Mouse (Mus musculus) testis, adult 2 months (tissue): ENCODE results near the gene Mpc2. TPM values are rescaled to one million over a fixed set of nuclear protein-coding genes. Genes with fewer than 3 reads are reported as not detected.

Source experiments
- H3K27ac ChIP-seq: fragments of 200-500 bp; 2 replicates; pipeline ENCODE4 v1.5.1; 2012; ENCODE audit warnings: low read depth, low read length; ENCODE audit not compliant: control insufficient read depth, insufficient read depth
- H3K27me3 ChIP-seq: fragments of 200-500 bp; 2 replicates; pipeline ENCODE4 v1.6.1; 2012; ENCODE audit warnings: mild to moderate bottlenecking, low read length, moderate library complexity; ENCODE audit not compliant: control insufficient read depth, insufficient read depth
- H3K36me3 ChIP-seq: fragments of 200-500 bp; 2 replicates; pipeline ENCODE4 v1.6.1; 2012; ENCODE audit warnings: mild to moderate bottlenecking, low read length; ENCODE audit not compliant: control insufficient read depth, insufficient read depth
- H3K4me1 ChIP-seq: fragments of 200-500 bp; 2 replicates; pipeline ENCODE4 v1.6.1; 2012; ENCODE audit warnings: low read length; ENCODE audit not compliant: control insufficient read depth, insufficient read depth
- H3K4me3 ChIP-seq: fragments of 200-500 bp; 2 replicates; pipeline ENCODE4 v1.5.1; 2012; ENCODE audit warnings: low read depth, mild to moderate bottlenecking, low read length, moderate library complexity, mixed read lengths; ENCODE audit not compliant: control insufficient read depth
- CTCF ChIP-seq: fragments of 200-500 bp; IDR thresholded peaks from 2 replicates; pipeline ENCODE4 v1.5.1; 2012; ENCODE audit warnings: low read depth, mild to moderate bottlenecking, inconsistent platforms, low read length, moderate library complexity; ENCODE audit not compliant: control insufficient read depth, insufficient read depth, insufficient replicate concordance
- POLR2A ChIP-seq: fragments of 200-500 bp; IDR thresholded peaks from 2 replicates; pipeline ENCODE4 v1.6.1; 2012; ENCODE audit warnings: low read depth, mild to moderate bottlenecking, inconsistent platforms, low read length, moderate library complexity; ENCODE audit not compliant: control insufficient read depth
- polyA plus RNA-seq: library from polyadenylated mRNA; depleted of rRNA; stranded (reverse); fragments of >200 nt; gene quantifications from 2 replicates; pipeline ENCODE4 v1.2.3, GENCODE M21; 2012

The Mpc2 gene
- polyA plus RNA-seq, 1 experiment, result 320 TPM

GRCm38 (mm10) chr1:165441719-165442118 is 18.7 kb upstream of the Mpc2 start:
- no peak for TF ChIP-seq POLR2A
- no peak for TF ChIP-seq CTCF
- Histone ChIP-seq H3K4me3 (no peak overlapping the region), H3K27me3 (no peaks in the 10 kb centered on the region), H3K27ac (no peak overlapping the region), H3K4me1 (no peaks in the 10 kb centered on the region), H3K36me3 (no peaks in the 10 kb centered on the region)

DNA sequence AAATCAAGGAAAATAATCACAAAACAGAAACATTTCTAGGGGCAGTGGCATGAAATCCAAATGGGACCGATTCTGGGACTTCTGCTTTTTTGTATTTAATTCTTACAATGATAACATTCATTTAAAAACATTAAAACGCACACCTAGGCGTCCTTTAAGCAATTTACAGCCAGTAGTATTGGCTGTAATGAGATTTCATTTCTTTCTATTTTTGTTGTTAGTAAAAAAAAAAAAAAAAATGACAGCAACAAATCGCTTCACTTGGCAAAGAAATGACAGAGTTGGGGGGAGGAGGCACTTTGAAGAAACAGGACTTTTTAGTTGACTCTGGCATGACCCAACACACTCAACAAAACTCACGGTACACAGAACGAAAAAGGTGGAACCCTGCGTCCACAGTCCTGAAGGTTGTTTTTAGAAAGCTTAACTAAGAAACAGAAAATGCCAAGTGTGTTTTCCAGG is 1.4 kb upstream of the Mpc2 start:
- TF ChIP-seq CTCF (no peak), POLR2A (no peak)
- Histone ChIP-seq H3K27ac (peak overlapping the region; percentile 94), H3K27me3 (no peaks in the 10 kb centered on the region), H3K36me3 (no peaks in the 10 kb centered on the region), H3K4me3 (peak overlapping the region; percentile 94), H3K4me1 (peaks cover 2% of the 10 kb centered on the region)

- Histone ChIP-seq H3K4me1 (peaks cover 2% of the 10 kb centered on the region), H3K36me3 (no peaks in the 10 kb centered on the region), H3K27ac (peak overlapping the region; percentile 94), H3K27me3 (no peaks in the 10 kb centered on the region), H3K4me3 (peak overlapping the region; percentile 94)
- TF ChIP-seq POLR2A (no peak; the same call in 1 of the 2 replicates), CTCF (no peak)
Observed at GRCm38 (mm10) chr1:165459503-165460181, 795 bp upstream of the Mpc2 start.

DNA sequence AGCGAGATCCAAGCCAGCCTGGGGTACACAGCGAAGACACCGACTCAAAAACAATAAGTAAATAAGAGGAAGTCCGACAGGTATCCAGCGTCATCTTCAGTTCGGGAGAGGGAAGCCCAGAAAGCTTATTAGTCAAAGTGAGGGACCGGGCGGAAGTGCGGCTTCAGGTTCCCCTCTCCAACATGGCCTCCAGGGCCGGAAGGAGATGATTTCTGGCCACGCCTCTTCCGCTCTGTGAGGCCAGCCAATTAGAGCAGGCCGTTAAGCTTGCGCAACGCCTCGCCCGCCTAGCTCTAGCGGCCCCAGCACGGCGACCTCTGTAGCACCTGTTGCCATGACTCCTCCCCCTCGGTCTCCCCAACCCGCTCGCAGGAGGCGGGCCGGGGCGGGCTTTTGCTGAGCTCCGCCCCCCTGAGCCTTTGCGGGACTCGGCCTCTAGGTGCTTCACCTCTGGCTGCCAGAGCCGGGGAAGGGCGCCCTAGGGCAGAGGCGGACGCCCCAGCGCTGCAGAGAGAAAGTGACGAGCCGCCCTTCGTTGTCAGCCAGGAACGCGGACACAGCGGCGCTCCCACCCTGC is 452 bp downstream of the Mpc2 start:
- peaks cover 2% of the 10 kb centered on the region for H3K4me1 ChIP-seq
- no peaks in the 10 kb centered on the region for H3K27me3 ChIP-seq
- TF ChIP-seq CTCF (peak; percentile 21; the same call in 1 of the 2 replicates), POLR2A (peak; percentile 78)

DNA sequence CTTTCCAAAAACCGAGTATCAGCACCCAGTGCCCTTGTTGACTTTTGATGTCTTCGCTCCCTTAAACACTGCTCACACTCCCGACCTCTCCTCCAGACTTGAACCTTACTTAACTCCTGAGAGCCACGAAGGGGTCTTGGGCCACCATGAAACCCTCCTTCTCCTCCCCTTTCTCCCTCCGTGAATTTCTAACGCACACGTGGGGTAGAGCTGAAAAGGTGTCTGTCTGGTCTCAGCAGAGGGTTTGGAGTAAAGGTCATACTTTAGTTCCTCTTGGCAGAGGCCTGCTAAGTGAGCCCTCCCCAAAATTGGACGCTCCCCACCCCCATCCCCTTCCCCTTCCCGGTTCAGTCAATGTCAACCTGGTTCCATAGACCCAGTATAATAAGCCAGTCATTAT is 1.2 kb downstream of the Mpc2 start:
- H3K27ac ChIP-seq, result peak overlapping the region; percentile 87
- peak overlapping the region; percentile 94 for H3K4me3 ChIP-seq

More for the DNA sequence above, 452 bp downstream of the Mpc2 start:
- Histone ChIP-seq H3K27ac (peak overlapping the region; percentile 95), H3K4me3 (peak overlapping the region; percentile 94), H3K36me3 (no peaks in the 10 kb centered on the region)

DNA sequence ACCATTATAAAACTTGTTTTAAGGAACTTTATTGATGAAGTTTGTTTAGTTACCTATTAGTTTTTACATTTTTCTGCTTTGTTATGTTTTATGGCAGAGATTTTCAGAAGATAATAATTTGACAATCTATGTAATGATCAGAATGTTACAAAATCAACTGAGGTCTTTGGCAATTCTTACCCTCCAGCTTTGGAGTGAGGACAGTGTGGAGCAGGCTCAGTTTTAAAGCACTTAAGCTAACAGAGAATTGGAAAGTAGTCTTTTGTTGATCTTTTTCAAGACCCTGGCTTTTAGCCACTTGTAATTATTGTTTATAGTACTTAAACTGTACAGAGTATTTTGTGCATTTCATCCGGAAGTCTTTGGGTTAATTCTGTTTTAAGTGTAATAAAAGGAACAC is 2.4 kb downstream of the Mpc2 start:
- H3K27me3 ChIP-seq, result no peaks in the 10 kb centered on the region
- no peak overlapping the region; the same call in 1 of the 2 replicates for H3K4me3 ChIP-seq
- H3K36me3 ChIP-seq, result no peaks in the 10 kb centered on the region
- H3K27ac ChIP-seq, result no peak overlapping the region
- peaks cover 2% of the 10 kb centered on the region for H3K4me1 ChIP-seq
- TF ChIP-seq CTCF (no peak), POLR2A (no peak)

More for the DNA sequence above, 1.2 kb downstream of the Mpc2 start:
- H3K36me3 ChIP-seq, result no peaks in the 10 kb centered on the region
- peaks cover 2% of the 10 kb centered on the region for H3K4me1 ChIP-seq
- TF ChIP-seq CTCF, result no peak
- TF ChIP-seq POLR2A, result no peak
- no peaks in the 10 kb centered on the region for H3K27me3 ChIP-seq

GRCm38 (mm10) chr1:165464574-165464973 is 4.1 kb downstream of the Mpc2 start:
- peaks cover 2% of the 10 kb centered on the region for H3K4me1 ChIP-seq
- H3K4me3 ChIP-seq, result no peak overlapping the region
- no peak overlapping the region for H3K27ac ChIP-seq
- TF ChIP-seq CTCF (no peak), POLR2A (no peak)
- H3K27me3 ChIP-seq, result no peaks in the 10 kb centered on the region
- no peaks in the 10 kb centered on the region for H3K36me3 ChIP-seq

GRCm38 (mm10) chr1:165468971-165469370 is 8.5 kb downstream of the Mpc2 start:
- H3K36me3 ChIP-seq, result no peaks in the 10 kb centered on the region
- TF ChIP-seq CTCF, result no peak
- TF ChIP-seq POLR2A, result no peak
- no peaks in the 10 kb centered on the region for H3K27me3 ChIP-seq
- H3K27ac ChIP-seq, result no peak overlapping the region
- H3K4me3 ChIP-seq, result no peak overlapping the region
- H3K4me1 ChIP-seq, result no peaks in the 10 kb centered on the region
